Mouse (Mus musculus): ENCODE data around the gene Ap1m2. TPM values are rescaled to one million over a fixed set of nuclear protein-coding genes. Genes with fewer than 3 reads are reported as not detected.

Ap1m2 gene
- total RNA-seq (2021): 1 to 10 TPM; 1.6 TPM
- long read RNA-seq, experiment 1: 0 reads
- long read RNA-seq, experiment 2, partial matches to known transcripts: 0 of 2 reads
- long read RNA-seq, experiment 2, other reads (novel, unspliced or antisense): 1 of 2 reads

GRCm38 (mm10) chr9:21312134-21312533 lies at the start of gene Ap1m2:
Gene Ap1m2 (minus strand): TSS chr9:21312337.
- DNase-seq (ENCODE audit: low spot score in 2 of 2): no peak

GRCm38 (mm10) chr9:21356981-21357718 lies 45.0 kb upstream of the Ap1m2 start:
- DNase-seq (ENCODE audit: low spot score in 2 of 2): peak; percentile 67 to 68

GRCm38 (mm10) chr9:21354796-21355195 lies 42.7 kb upstream of the Ap1m2 start:
- DNase-seq (ENCODE audit: low spot score in 2 of 2): no peak

GRCm38 (mm10) chr9:21353373-21353686 lies 41.2 kb upstream of the Ap1m2 start:
- no peak for DNase-seq (ENCODE audit: low spot score in 2 of 2)

GRCm38 (mm10) chr9:21352463-21353372 lies 40.6 kb upstream of the Ap1m2 start:
- DNase-seq (ENCODE audit: low spot score in 2 of 2): no peak

- no peak for DNase-seq (ENCODE audit: low spot score in 2 of 2)
Measured at GRCm38 (mm10) chr9:21351702-21352377, 39.7 kb upstream of the Ap1m2 start.

- no peak for DNase-seq (ENCODE audit: low spot score in 2 of 2)
Measured at GRCm38 (mm10) chr9:21351178-21351577, 39.0 kb upstream of the Ap1m2 start.

GRCm38 (mm10) chr9:21348152-21348551 lies 36.0 kb upstream of the Ap1m2 start:
- DNase-seq (ENCODE audit: low spot score in 2 of 2): no peak

GRCm38 (mm10) chr9:21346627-21347365 lies 34.7 kb upstream of the Ap1m2 start:
- no peak for DNase-seq (ENCODE audit: low spot score in 2 of 2)

- DNase-seq (ENCODE audit: low spot score in 2 of 2): no peak
Measured at GRCm38 (mm10) chr9:21340411-21340810, 28.3 kb upstream of the Ap1m2 start.

- DNase-seq (ENCODE audit: low spot score in 2 of 2): no peak
Measured at GRCm38 (mm10) chr9:21337652-21338051, 25.5 kb upstream of the Ap1m2 start.

GRCm38 (mm10) chr9:21336491-21336890 lies 24.4 kb upstream of the Ap1m2 start:
- no peak for DNase-seq (ENCODE audit: low spot score in 2 of 2)

GRCm38 (mm10) chr9:21335391-21335790 lies 23.3 kb upstream of the Ap1m2 start:
- DNase-seq (ENCODE audit: low spot score in 2 of 2): no peak

GRCm38 (mm10) chr9:21334747-21335146 lies 22.6 kb upstream of the Ap1m2 start:
- no peak for DNase-seq (ENCODE audit: low spot score in 2 of 2)

GRCm38 (mm10) chr9:21333523-21333922 lies 21.4 kb upstream of the Ap1m2 start:
- no peak for DNase-seq (ENCODE audit: low spot score in 2 of 2)

GRCm38 (mm10) chr9:21332161-21333061 lies 20.3 kb upstream of the Ap1m2 start:
- no peak for DNase-seq (ENCODE audit: low spot score in 2 of 2)

- no peak for DNase-seq (ENCODE audit: low spot score in 2 of 2)
Measured at GRCm38 (mm10) chr9:21331365-21332140, 19.4 kb upstream of the Ap1m2 start.

GRCm38 (mm10) chr9:21329699-21330289 lies 17.7 kb upstream of the Ap1m2 start:
- no peak for DNase-seq (ENCODE audit: low spot score in 2 of 2)

- DNase-seq (ENCODE audit: low spot score in 2 of 2): no peak
Measured at GRCm38 (mm10) chr9:21329041-21329440, 16.9 kb upstream of the Ap1m2 start.

Data from left cerebral cortex, adult 18-20 months (tissue).